Mouse (Mus musculus): ENCODE results near the gene Rnf8. TPM values are rescaled to one million over a fixed set of nuclear protein-coding genes. Genes with fewer than 3 reads are reported as not detected.

The Rnf8 gene
- 46.4 and 64.0 TPM in 2 replicates for polyA plus RNA-seq (2021; fragmentation: Nextera tagmentation)
- long read RNA-seq, experiment 1, full-length matches to known transcripts, result 231 of 257 reads
- long read RNA-seq, experiment 1, partial matches to known transcripts, result 5 of 257 reads
- long read RNA-seq, experiment 1, other reads (novel, unspliced or antisense), result 21 of 257 reads
- long read RNA-seq, experiment 2, full-length matches to known transcripts, result 66 of 93 reads
- long read RNA-seq, experiment 2, partial matches to known transcripts, result 23 of 93 reads
- long read RNA-seq, experiment 2, other reads (novel, unspliced or antisense), result 4 of 93 reads

DNA sequence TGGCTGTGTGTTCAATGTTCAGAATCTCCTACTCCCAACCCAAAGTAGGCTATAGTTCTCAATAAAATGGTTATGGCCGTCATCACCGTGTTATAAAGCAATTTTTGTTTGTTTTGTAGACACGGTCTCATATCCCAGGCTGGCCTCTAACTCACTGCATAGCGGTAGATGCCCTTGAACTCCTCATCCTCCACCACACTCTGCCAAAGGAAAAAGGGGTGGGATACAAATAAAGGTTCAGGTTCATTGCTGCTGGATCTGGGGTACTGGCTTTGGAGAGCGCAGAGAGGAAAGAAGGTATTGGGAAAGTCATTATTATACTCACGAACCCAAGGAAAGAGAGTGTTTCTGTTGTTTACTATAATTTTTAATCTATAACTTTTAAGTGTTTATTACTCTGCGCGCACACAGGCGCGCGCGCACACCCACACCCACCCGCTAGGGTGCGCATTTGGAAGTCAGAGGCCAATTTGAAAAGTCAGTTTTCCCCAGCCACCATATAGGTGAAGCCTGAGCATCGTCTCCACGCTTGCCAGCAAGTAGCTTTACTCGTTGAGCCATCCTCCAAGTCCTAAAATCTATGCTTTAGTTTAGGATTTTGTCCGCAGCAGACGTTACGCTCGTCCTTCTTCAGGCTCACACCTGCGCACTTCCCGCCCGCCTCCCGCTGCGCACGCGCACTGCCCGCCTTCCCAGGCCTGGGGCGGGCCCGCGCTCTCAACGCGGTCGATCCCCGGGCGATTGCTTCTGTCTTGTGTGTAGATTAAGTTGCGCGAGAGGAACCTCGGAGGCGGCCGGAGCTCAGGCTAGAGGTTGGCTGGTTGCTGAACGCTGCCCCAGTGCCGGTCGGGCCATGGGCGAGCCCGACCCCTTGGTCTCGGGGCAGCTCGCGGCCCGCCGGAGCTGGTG lies at the start of gene Rnf8, which contains the start of gene Gm28043:
Gene Rnf8 (plus strand): TSS at position 676 of the 909 bp plus-strand sequence.
Gene Gm28043 (plus strand): TSS at position 762 of the 909 bp plus-strand sequence.

DNA sequence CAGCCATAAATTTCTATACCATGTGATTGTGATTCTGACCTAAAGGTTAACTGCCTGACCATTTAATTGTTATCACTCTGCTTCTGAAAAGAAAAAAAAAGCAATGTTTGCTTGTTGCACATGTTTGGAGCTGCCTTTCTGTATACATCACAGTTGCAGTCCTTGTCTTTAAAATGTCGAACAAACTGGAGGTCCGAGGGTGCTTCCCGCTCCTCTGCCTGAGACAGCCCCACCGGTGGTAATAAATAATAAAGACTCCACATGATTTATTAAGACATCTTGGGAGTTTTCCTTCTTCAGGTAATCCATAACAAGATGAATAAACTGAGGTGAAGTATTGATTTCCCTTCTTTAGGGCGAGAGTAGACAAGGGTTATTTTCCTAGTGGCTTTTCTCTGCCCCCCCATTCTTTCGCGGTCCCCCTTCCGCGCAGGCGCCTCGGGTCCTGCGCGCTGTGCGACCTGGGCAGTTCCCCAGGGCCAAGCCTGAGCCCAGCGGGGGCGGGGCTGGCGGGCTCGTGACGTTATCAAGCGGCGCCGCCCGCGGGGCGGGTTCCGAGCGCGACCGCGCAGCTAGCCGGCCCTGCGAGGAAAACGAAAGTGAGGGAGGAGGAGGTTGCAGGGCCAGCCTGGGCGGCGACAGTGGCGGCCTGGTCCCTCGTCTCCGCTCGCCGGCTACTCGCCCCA lies 45.6 kb downstream of the Rnf8 start, which contains the start of gene Cmtr1:
Gene Cmtr1 (plus strand): TSS at position 520 of the 686 bp plus-strand sequence.

Other genes starting within 250 kb of the Rnf8 start
- gene Pim1, start 124.0 kb upstream of the Rnf8 start, polyA plus RNA-seq (2021; fragmentation: Nextera tagmentation), result 1.1 and 2.7 TPM in 2 replicates
- gene Gm17657, start 65.2 kb upstream of the Rnf8 start, polyA plus RNA-seq (2021; fragmentation: Nextera tagmentation), result not detected in 2 replicates
- gene Tbc1d22b, start 65.0 kb upstream of the Rnf8 start, polyA plus RNA-seq (2021; fragmentation: Nextera tagmentation), result 4.1 and 15.1 TPM in 2 replicates
- gene Tmem217, start 62.4 kb upstream of the Rnf8 start, polyA plus RNA-seq (2021; fragmentation: Nextera tagmentation), result 0.45 and 0.87 TPM in 2 replicates
- gene Gm28043, start 86 bp downstream of the Rnf8 start, polyA plus RNA-seq (2021; fragmentation: Nextera tagmentation), result 0.99 and 1.1 TPM in 2 replicates
- 49.2 and 57.6 TPM in 2 replicates for gene Cmtr1, start 45.8 kb downstream of the Rnf8 start, polyA plus RNA-seq (2021; fragmentation: Nextera tagmentation)
- gene Ccdc167, start 102.3 kb downstream of the Rnf8 start, polyA plus RNA-seq (2021; fragmentation: Nextera tagmentation), result 20.4 and 27.3 TPM in 2 replicates

Data from left cerebral cortex, adult 6 months (tissue).